Mouse (Mus musculus) CD4-positive, CD25-positive, alpha-beta regulatory T cell, adult 2 months (primary cell): Measurements from ENCODE around the gene Lst1.

Experiments used
- DNase-seq: peaks from one replicate; pipeline ENCODE4 v3.0.0-alpha.2; 2012; ENCODE audit warnings: low read depth, low spot score

Gene Lst1

GRCm38 (mm10) chr17:35159638-35160037 lies 28.6 kb downstream of the Lst1 start:
- no peak for DNase-seq

GRCm38 (mm10) chr17:35158850-35159593 lies 29.2 kb downstream of the Lst1 start:
- DNase-seq = no peak

- no peak for DNase-seq
Observed at GRCm38 (mm10) chr17:35157661-35158175, 30.5 kb downstream of the Lst1 start.

GRCm38 (mm10) chr17:35157254-35157653 lies 31.0 kb downstream of the Lst1 start:
- no peak for DNase-seq

GRCm38 (mm10) chr17:35156461-35157200 lies 31.6 kb downstream of the Lst1 start:
- no peak for DNase-seq

GRCm38 (mm10) chr17:35155451-35155850 lies 32.8 kb downstream of the Lst1 start:
- no peak for DNase-seq

GRCm38 (mm10) chr17:35154616-35155015 lies 33.6 kb downstream of the Lst1 start:
- DNase-seq = no peak

- no peak for DNase-seq
Observed at GRCm38 (mm10) chr17:35153931-35154330, 34.3 kb downstream of the Lst1 start.

GRCm38 (mm10) chr17:35153077-35153476 lies 35.2 kb downstream of the Lst1 start:
- no peak for DNase-seq

GRCm38 (mm10) chr17:35152121-35152520 lies 36.1 kb downstream of the Lst1 start:
- no peak for DNase-seq

- DNase-seq = no peak
Observed at GRCm38 (mm10) chr17:35147922-35148639, 40.2 kb downstream of the Lst1 start.

- DNase-seq = no peak
Observed at GRCm38 (mm10) chr17:35147348-35147747, 40.9 kb downstream of the Lst1 start.

GRCm38 (mm10) chr17:35146139-35146538 lies 42.1 kb downstream of the Lst1 start:
- no peak for DNase-seq

GRCm38 (mm10) chr17:35141971-35142370 lies 46.3 kb downstream of the Lst1 start:
- no peak for DNase-seq

- no peak for DNase-seq
Observed at GRCm38 (mm10) chr17:35140490-35140996, 47.7 kb downstream of the Lst1 start.

- no peak for DNase-seq
Observed at GRCm38 (mm10) chr17:35139269-35139668, 49.0 kb downstream of the Lst1 start.

GRCm38 (mm10) chr17:35135591-35136320 lies 52.5 kb downstream of the Lst1 start:
- no peak for DNase-seq
